Comparison of ENCODE assay signal across 22 mouse cellular contexts in genomic region chr13:24105838-24106237, GRCm38 (mm10).
A peak's percentile ranks its signal among the peaks of the same experiment; 100 is the strongest.
DNase-seq lines count a peak whose midpoint lies in the region; TF ChIP-seq lines count a peak whose summit lies in the region.
"Had no signal": no experiment of that assay in that cellular context is flagged by ENCODE, and none has a peak within 500 bp of the region (broad histone marks: within the 10 kb centered on the region; RNA-seq: fewer than 3 reads in every experiment).

No protein-coding gene starts in this region.

- H3K36me3 ChIP-seq in macrophage (ENCODE audit: inconsistent target): no peaks in the 10 kb centered on the region
- H3K36me3 ChIP-seq: embryonic facial prominence, embryonic 12.5 days; heart, embryonic 10.5 days; heart, embryonic 15.5 days; hindbrain, embryonic 12.5 days; liver, embryonic 12.5 days; neural tube, embryonic 13.5 days had no signal

- 88% methylated on average over 5 of the region's 5 CpGs for WGBS in macrophage (ENCODE audit: missing documents)

- no peak for TF ChIP-seq POLR2A in bone marrow macrophage, adult 2 months (IDR thresholded peaks at IDR 0.05; ENCODE audit: borderline replicate concordance, low read depth, low read length)

- no peak for TF ChIP-seq CTCF in bone marrow macrophage, adult 2 months (IDR thresholded peaks at IDR 0.05; ENCODE audit: low read depth, low read length)

- H3K79me2 ChIP-seq in macrophage (ENCODE audit: inconsistent target): no peaks in the 10 kb centered on the region

- intact Hi-C loops in heart, postnatal 25 days (cut with DNase I): no loop called here

- DNase-seq in heart, adult 11 months: peak; percentile 30
- no peak for DNase-seq in heart, postnatal 25 days (ENCODE audit: low spot score)
- DNase-seq in forelimb bud, embryonic 11.5 days (ENCODE audit: low read depth, low spot score): peak; percentile 42
- no peak for DNase-seq in thymus, postnatal 25 days
- DNase-seq: B cell, adult 2 months; cerebellum, adult 8-10 months; cerebellum, postnatal 25 days; gastrocnemius, postnatal 14 days; heart, postnatal 36 days; kidney, adult 9 months; kidney, postnatal 14 days; layer of hippocampus, adult 9-11 months; liver, postnatal 0 days; lung, postnatal 4 days had no signal

- peak overlapping the region; percentile 35; the same call in 1 of the 2 replicates for H3K27ac ChIP-seq in bone marrow macrophage, adult 2 months (ENCODE audit: insufficient read depth, low read depth, low read length)
- H3K27ac ChIP-seq in macrophage: 0 out of 2 replicates have a peak overlapping the region, but pooled peaks have one; percentile 22
- H3K27ac ChIP-seq: embryonic facial prominence, embryonic 12.5 days; heart, embryonic 10.5 days; heart, embryonic 15.5 days; hindbrain, embryonic 12.5 days; liver, embryonic 12.5 days had no signal

- peaks cover 26% of the 10 kb centered on the region for H3K4me1 ChIP-seq in bone marrow macrophage, adult 2 months (ENCODE audit: control insufficient read depth, insufficient read depth, low read length)
- H3K4me1 ChIP-seq: embryonic facial prominence, embryonic 12.5 days; hindbrain, embryonic 12.5 days had no signal

- no peak overlapping the region for H3K4me3 ChIP-seq in bone marrow macrophage, adult 2 months (ENCODE audit: insufficient read depth, low read length)
- no peak overlapping the region for H3K4me3 ChIP-seq in macrophage (ENCODE audit: inconsistent target)
- H3K4me3 ChIP-seq: embryonic facial prominence, embryonic 12.5 days; heart, embryonic 10.5 days; heart, embryonic 15.5 days; hindbrain, embryonic 12.5 days; liver, embryonic 12.5 days; neural tube, embryonic 13.5 days had no signal

Comparison
In these comparisons a context has a peak if more than half of its experiments do, and no peak if none do; other contexts are left out.
1. DNase-seq: peak in heart, adult 11 months (single experiment) and forelimb bud, embryonic 11.5 days (single experiment); none in heart, postnatal 25 days (single experiment) and thymus, postnatal 25 days (single experiment).